Mouse (Mus musculus) forebrain, embryonic 13.5 days (tissue): Measurements from ENCODE around the gene Sdk2. TPM values are rescaled to one million over a fixed set of nuclear protein-coding genes. Genes with fewer than 3 reads are reported as not detected.

Source experiments
- ATAC-seq: fragments of 200-750 bp; cut with Nextera tagmentation; 2 replicates; pipeline ENCODE4 v1.8.0; 2017
- H3K27ac ChIP-seq: fragments of 300-500 bp; sonication (generic); 2 replicates; pipeline ENCODE4 v1.5.1; 2015; ENCODE audit warnings: inconsistent platforms, mild to moderate bottlenecking, moderate library complexity
- H3K27me3 ChIP-seq: fragments of 300-500 bp; sonication (generic); 2 replicates; pipeline ENCODE4 v1.6.1; 2015; ENCODE audit warnings: mild to moderate bottlenecking, inconsistent platforms
- H3K36me3 ChIP-seq: fragments of 300-500 bp; sonication (generic); 2 replicates; pipeline ENCODE4 v1.6.1; 2015; ENCODE audit warnings: mild to moderate bottlenecking, inconsistent platforms; ENCODE audit not compliant: poor library complexity, severe bottlenecking
- H3K4me1 ChIP-seq: fragments of 300-500 bp; sonication (generic); 2 replicates; pipeline ENCODE4 v1.6.1; 2015; ENCODE audit warnings: inconsistent platforms
- H3K4me2 ChIP-seq: fragments of 300-500 bp; sonication (generic); 2 replicates; pipeline ENCODE4 v1.6.1; 2015; ENCODE audit warnings: inconsistent platforms, mild to moderate bottlenecking, moderate library complexity
- H3K4me3 ChIP-seq: fragments of 300-500 bp; sonication (generic); 2 replicates; pipeline ENCODE4 v1.5.1; 2015; ENCODE audit warnings: mild to moderate bottlenecking, inconsistent platforms
- H3K9ac ChIP-seq: fragments of 300-500 bp; sonication (generic); 2 replicates; pipeline ENCODE4 v1.6.1; 2015; ENCODE audit warnings: mild to moderate bottlenecking, inconsistent platforms
- H3K9me3 ChIP-seq: fragments of 300-500 bp; sonication (generic); replicated peaks from 2 replicates; pipeline ENCODE4 v1.6.1; 2016; ENCODE audit warnings: inconsistent platforms
- WGBS: fragments of 180-500 bp; shearing (Covaris S2); methylation state at CpG from one replicate; pipeline ENCODE4 v1.1.7; 2015; 5-methylcytosine and 5-hydroxymethylcytosine counted together
- polyA plus RNA-seq: library from polyadenylated mRNA; unstranded; fragments of >200 nt; fragmentation: Nextera tagmentation; extraction: Ambion mirVana; gene quantifications from 2 replicates; pipeline ENCODE4 v1.2.1, GENCODE M21; 2015

Gene Sdk2
- polyA plus RNA-seq, 1 experiment from 2014 or later = 1.6 TPM

- H3K9ac ChIP-seq = no peak overlapping the region
- peaks cover 47% of the 10 kb centered on the region for H3K4me1 ChIP-seq
- no peaks in the 10 kb centered on the region for H3K27me3 ChIP-seq
- no peak overlapping the region for H3K4me3 ChIP-seq
- H3K9me3 ChIP-seq = no peaks in the 10 kb centered on the region
- WGBS = 65% methylated on average over 6 of the region's 6 CpGs
- ATAC-seq = peak; percentile 46
- H3K4me2 ChIP-seq = no peak overlapping the region
- H3K36me3 ChIP-seq = no peaks in the 10 kb centered on the region; the same call in 1 of the 2 replicates
- H3K27ac ChIP-seq = peak overlapping the region; percentile 76
Measured at GRCm38 (mm10) chr11:113798011-113798410, 268.8 kb downstream of the Sdk2 start.

GRCm38 (mm10) chr11:113797014-113797983 is 269.5 kb downstream of the Sdk2 start:
- no peaks in the 10 kb centered on the region for H3K9me3 ChIP-seq
- 48% methylated on average over 19 of the region's 19 CpGs for whole genome bisulfite sequencing
- no peak overlapping the region for H3K4me3 ChIP-seq
- no peaks in the 10 kb centered on the region; the same call in 1 of the 2 replicates for H3K36me3 ChIP-seq
- no peaks in the 10 kb centered on the region for H3K27me3 ChIP-seq
- ATAC-seq = peak; percentile 27
- peak overlapping the region; percentile 34 for H3K9ac ChIP-seq
- no peak overlapping the region for H3K4me2 ChIP-seq
- peaks cover 44% of the 10 kb centered on the region for H3K4me1 ChIP-seq
- H3K27ac ChIP-seq = peak overlapping the region; percentile 76

GRCm38 (mm10) chr11:113795846-113796245 is 271.0 kb downstream of the Sdk2 start:
- H3K9me3 ChIP-seq = no peaks in the 10 kb centered on the region
- H3K4me2 ChIP-seq = no peak overlapping the region
- no peaks in the 10 kb centered on the region for H3K27me3 ChIP-seq
- no peak for ATAC-seq
- no peak overlapping the region for H3K4me3 ChIP-seq
- no peaks in the 10 kb centered on the region; the same call in 1 of the 2 replicates for H3K36me3 ChIP-seq
- peak overlapping the region; percentile 14 for H3K27ac ChIP-seq
- no peak overlapping the region for H3K9ac ChIP-seq
- 82% methylated on average over 12 of the region's 12 CpGs for WGBS
- H3K4me1 ChIP-seq = peaks cover 55% of the 10 kb centered on the region

- peak overlapping the region; percentile 78 for H3K27ac ChIP-seq
- WGBS = 30% methylated on average over 16 of the region's 16 CpGs
- no peaks in the 10 kb centered on the region; the same call in 1 of the 2 replicates for H3K36me3 ChIP-seq
- H3K27me3 ChIP-seq = no peaks in the 10 kb centered on the region
- peak; percentile 86 for ATAC-seq
- H3K4me3 ChIP-seq = no peak overlapping the region
- no peaks in the 10 kb centered on the region for H3K9me3 ChIP-seq
- peak overlapping the region; percentile 18; the same call in 1 of the 2 replicates for H3K4me2 ChIP-seq
- peak overlapping the region; percentile 30; the same call in 1 of the 2 replicates for H3K9ac ChIP-seq
- peaks cover 53% of the 10 kb centered on the region for H3K4me1 ChIP-seq
Measured at GRCm38 (mm10) chr11:113791357-113792215, 275.3 kb downstream of the Sdk2 start.

- Histone ChIP-seq H3K4me1 (peaks cover 65% of the 10 kb centered on the region), H3K27me3 (no peaks in the 10 kb centered on the region), H3K4me2 (no peak overlapping the region), H3K27ac (peak overlapping the region; percentile 6), H3K4me3 (no peak overlapping the region), H3K36me3 (no peaks in the 10 kb centered on the region; the same call in 1 of the 2 replicates), H3K9me3 (no peaks in the 10 kb centered on the region), H3K9ac (no peak overlapping the region)
- ATAC-seq = no peak
- 36% methylated on average over 1 of the region's 1 CpGs for WGBS
Measured at GRCm38 (mm10) chr11:113789101-113789500, 277.7 kb downstream of the Sdk2 start.

- peaks cover 65% of the 10 kb centered on the region for H3K4me1 ChIP-seq
- H3K9ac ChIP-seq = no peak overlapping the region
- no peak overlapping the region for H3K4me3 ChIP-seq
- 83% methylated on average over 2 of the region's 2 CpGs for WGBS
- H3K4me2 ChIP-seq = no peak overlapping the region
- no peaks in the 10 kb centered on the region for H3K9me3 ChIP-seq
- H3K36me3 ChIP-seq = no peaks in the 10 kb centered on the region; the same call in 1 of the 2 replicates
- H3K27ac ChIP-seq = peak overlapping the region; percentile 6; the same call in 1 of the 2 replicates
- H3K27me3 ChIP-seq = no peaks in the 10 kb centered on the region
- no peak for ATAC-seq
Measured at GRCm38 (mm10) chr11:113788183-113788789, 278.6 kb downstream of the Sdk2 start.

- 60% methylated on average over 13 of the region's 13 CpGs for WGBS
- no peaks in the 10 kb centered on the region for H3K27me3 ChIP-seq
- H3K4me1 ChIP-seq = peaks cover 63% of the 10 kb centered on the region
- H3K4me3 ChIP-seq = no peak overlapping the region
- H3K4me2 ChIP-seq = peak overlapping the region; percentile 58
- no peak for ATAC-seq
- peak overlapping the region; percentile 98; the same call in 1 of the 2 replicates for H3K27ac ChIP-seq
- H3K36me3 ChIP-seq = no peaks in the 10 kb centered on the region
- H3K9me3 ChIP-seq = no peaks in the 10 kb centered on the region
- no peak overlapping the region for H3K9ac ChIP-seq
Measured at GRCm38 (mm10) chr11:113787432-113788182, 279.2 kb downstream of the Sdk2 start.

- ATAC-seq = no peak
- peaks cover 63% of the 10 kb centered on the region for H3K4me1 ChIP-seq
- H3K27ac ChIP-seq = peak overlapping the region; percentile 98
- no peak overlapping the region for H3K4me3 ChIP-seq
- H3K9ac ChIP-seq = no peak overlapping the region
- H3K9me3 ChIP-seq = no peaks in the 10 kb centered on the region
- no peaks in the 10 kb centered on the region for H3K27me3 ChIP-seq
- peak overlapping the region; percentile 58 for H3K4me2 ChIP-seq
- WGBS = 78% methylated on average over 11 of the region's 11 CpGs
- H3K36me3 ChIP-seq = no peaks in the 10 kb centered on the region
Measured at GRCm38 (mm10) chr11:113787009-113787408, 279.8 kb downstream of the Sdk2 start.

- Histone ChIP-seq H3K27ac (peak overlapping the region; percentile 98), H3K4me1 (peaks cover 61% of the 10 kb centered on the region), H3K36me3 (no peaks in the 10 kb centered on the region), H3K9me3 (no peaks in the 10 kb centered on the region), H3K4me2 (peak overlapping the region; percentile 58), H3K27me3 (no peaks in the 10 kb centered on the region), H3K9ac (peak overlapping the region; percentile 64), H3K4me3 (peak overlapping the region; percentile 32)
- WGBS = 35% methylated on average over 4 of the region's 4 CpGs
- ATAC-seq = no peak
Measured at GRCm38 (mm10) chr11:113786395-113786794, 280.5 kb downstream of the Sdk2 start.

- ATAC-seq = peak; percentile 92
- Histone ChIP-seq H3K4me3 (peak overlapping the region; percentile 32), H3K36me3 (no peaks in the 10 kb centered on the region), H3K27me3 (no peaks in the 10 kb centered on the region), H3K4me2 (peak overlapping the region; percentile 58), H3K9ac (peak overlapping the region; percentile 64), H3K9me3 (no peaks in the 10 kb centered on the region), H3K4me1 (peaks cover 59% of the 10 kb centered on the region), H3K27ac (peak overlapping the region; percentile 98)
- under 1% methylated on average over 19 of the region's 19 CpGs for WGBS
Measured at GRCm38 (mm10) chr11:113785406-113786171, 281.3 kb downstream of the Sdk2 start.
